Mouse (Mus musculus) brain, embryonic 14.5 days (tissue): ENCODE results near the gene Gnat1.

Source experiments
- CTCF ChIP-seq: fragments of 200-500 bp; IDR thresholded peaks from 2 replicates; pipeline ENCODE4 v1.5.1; 2012; ENCODE audit warnings: inconsistent platforms, mild to moderate bottlenecking, moderate library complexity, borderline replicate concordance; ENCODE audit not compliant: insufficient read depth, insufficient read length; ENCODE audit errors: extremely low read depth
- POLR2A ChIP-seq: fragments of 200-500 bp; IDR thresholded peaks from 2 replicates; pipeline ENCODE4 v1.6.1; 2012; ENCODE audit warnings: mild to moderate bottlenecking, inconsistent platforms, borderline replicate concordance; ENCODE audit not compliant: poor library complexity, insufficient read depth, insufficient read length, severe bottlenecking; ENCODE audit errors: extremely low read depth

DNA sequence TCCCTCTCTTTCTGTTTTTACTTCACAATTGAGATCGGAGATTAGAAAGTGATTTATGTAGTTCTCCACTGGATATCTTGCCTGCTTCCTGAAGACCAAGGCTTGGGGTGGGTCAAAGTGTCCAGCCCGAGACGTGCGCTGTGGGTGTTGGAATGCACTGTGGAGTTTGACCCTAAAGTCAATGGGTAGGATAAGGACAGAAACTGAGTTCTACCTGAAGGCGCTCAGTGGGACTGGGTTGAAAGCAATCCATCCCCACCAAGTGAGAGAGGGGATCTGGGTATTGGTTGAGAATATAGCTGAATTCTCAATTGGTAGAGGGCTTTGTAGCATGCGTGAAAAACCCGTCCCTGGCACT is 34.4 kb downstream of the Gnat1 start:
- no peak for TF ChIP-seq CTCF
- TF ChIP-seq POLR2A = no peak
